Mouse (Mus musculus): ENCODE measurements around the gene Senp6. TPM values are rescaled to one million over a fixed set of nuclear protein-coding genes. Genes with fewer than 3 reads are reported as not detected.
"Not testable (repeated sequence)": the region's sequence is repeated elsewhere in the genome, so short reads cannot be mapped to it uniquely, and the experiment has no call there.

The Senp6 gene
- polyA plus RNA-seq, 1 experiment from 2014 or later, result 53.1 TPM

DNA sequence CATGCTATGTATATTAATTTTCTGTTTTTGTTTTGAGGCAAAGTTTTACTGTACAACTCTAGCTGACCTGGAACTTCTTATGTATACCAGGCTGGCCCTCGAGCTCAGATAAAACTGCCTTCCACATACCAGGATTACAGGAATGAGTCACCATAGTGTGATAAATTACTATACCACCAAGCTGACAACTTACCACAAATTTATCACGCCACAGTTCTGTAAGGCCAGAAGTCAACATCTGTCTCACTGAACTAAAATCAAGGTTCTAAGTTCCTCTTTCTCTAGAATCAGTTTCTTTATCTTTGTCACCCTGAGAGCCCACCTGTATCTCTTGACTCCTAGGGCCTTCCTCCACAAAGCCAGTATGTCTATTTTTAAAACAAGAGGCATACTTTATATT is 9.0 kb upstream of the Senp6 start:
- Histone ChIP-seq H3K27me3 (ENCODE audit: insufficient read depth, poor library complexity, severe bottlenecking) (no peaks in the 10 kb centered on the region), H3K27ac (no peak overlapping the region), H3K9me3 (no peaks in the 10 kb centered on the region), H3K4me3 (no peak overlapping the region), H3K36me3 (no peaks in the 10 kb centered on the region), H3K4me1 (no peaks in the 10 kb centered on the region)
- 69% methylated on average over 2 of the region's 2 CpGs for WGBS
- DNase-seq (ENCODE audit: low spot score), result no peak

DNA sequence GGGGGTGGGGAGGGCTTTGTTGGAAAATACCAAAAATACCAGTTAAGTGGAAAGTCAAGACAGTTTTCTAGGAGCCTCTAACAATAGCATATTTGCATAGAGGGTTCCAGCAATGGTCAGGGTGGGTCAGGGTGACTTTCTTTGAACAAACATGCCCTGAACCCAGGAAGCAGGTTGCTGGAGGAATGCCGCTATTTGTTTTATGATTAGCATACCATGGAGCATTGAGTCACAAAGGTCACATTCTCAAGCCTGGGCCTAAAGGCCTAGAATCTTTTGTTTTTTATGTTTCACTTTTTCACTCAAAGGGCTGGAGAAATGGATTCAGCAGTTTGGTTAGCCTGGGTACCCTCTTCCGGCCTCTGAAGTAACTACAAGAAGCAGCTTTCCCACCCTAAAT is 1.2 kb upstream of the Senp6 start:
- H3K4me3 ChIP-seq; H3K27me3 ChIP-seq (ENCODE audit: insufficient read depth, poor library complexity, severe bottlenecking); H3K36me3 ChIP-seq; DNase-seq (ENCODE audit: low spot score); H3K9me3 ChIP-seq; H3K27ac ChIP-seq; H3K4me1 ChIP-seq: not testable (repeated sequence)
- WGBS, result 90% methylated on average over 2 of the region's 2 CpGs

DNA sequence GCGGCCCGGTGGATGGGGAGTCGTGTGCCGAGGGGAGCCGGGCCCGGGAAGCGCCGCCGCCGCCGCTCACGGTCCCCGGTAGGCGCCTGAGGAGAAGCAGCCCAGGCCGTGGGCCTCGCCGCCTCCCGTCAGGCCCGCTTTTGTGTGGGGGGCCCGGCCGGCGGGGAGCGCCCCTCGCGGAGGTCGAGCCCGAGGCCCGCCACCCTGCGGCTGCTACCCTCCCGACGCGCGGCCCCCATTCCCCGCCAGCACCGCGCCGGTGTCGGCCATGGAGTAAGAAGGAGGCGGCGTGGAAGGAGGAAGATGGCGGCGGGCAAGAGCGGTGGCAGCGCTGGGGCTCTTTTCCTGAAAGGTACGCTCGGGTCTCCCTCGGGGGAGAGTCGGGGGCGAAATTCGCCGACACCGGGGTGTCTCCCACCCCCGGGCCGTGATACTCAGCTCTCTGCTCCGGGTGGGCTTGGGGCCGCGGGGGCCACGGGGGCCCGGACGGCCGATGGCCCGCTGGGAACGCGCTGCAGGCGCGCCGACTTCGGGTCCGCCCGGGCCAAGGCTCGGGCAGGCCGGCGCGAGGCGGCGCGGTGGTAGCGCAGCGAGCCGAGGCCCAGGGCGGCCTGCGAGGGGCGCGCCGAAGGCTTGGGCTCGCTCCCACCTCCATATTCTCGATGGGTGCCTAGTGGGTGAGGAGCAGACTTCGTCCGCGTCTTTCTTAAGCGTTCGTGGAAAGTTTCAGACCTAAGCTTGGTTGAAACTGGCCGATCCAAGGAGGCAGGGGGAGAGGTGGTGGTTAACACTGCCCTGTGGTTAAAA is 721 bp downstream of the Senp6 start:
- Histone ChIP-seq H3K27ac (peak overlapping the region; percentile 99), H3K4me3 (peak overlapping the region; percentile 91), H3K27me3 (ENCODE audit: insufficient read depth, poor library complexity, severe bottlenecking) (no peaks in the 10 kb centered on the region), H3K9me3 (peaks cover 8% of the 10 kb centered on the region; the same call in 1 of the 2 replicates), H3K4me1 (peaks cover 16% of the 10 kb centered on the region), H3K36me3 (no peaks in the 10 kb centered on the region)
- under 1% methylated on average over 93 of the region's 93 CpGs for WGBS
- peak; percentile 88 for DNase-seq (ENCODE audit: low spot score)

DNA sequence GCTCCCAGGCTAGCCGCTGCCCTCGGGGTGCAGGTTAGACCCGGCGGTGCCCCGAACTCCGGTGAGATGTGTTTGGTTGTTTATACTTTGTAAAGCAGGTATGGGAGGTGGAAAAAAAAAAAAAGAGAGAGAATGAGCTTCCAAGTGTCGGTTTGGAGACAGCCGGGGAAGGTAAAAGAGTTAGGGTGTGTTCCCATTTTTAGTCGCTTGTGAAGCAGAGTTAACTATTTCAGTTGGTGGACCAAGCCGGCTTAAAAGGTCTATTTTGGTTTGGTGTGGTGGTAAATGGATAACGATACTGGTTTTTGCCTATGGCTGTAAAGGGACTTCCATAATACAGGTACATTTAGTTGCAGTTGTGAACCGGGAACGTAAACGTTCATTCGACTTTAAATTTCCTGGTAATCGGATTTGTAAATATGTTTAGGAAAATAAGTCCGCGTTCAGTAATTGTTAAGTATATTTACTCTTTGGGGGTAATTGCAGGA is 1.4 kb downstream of the Senp6 start:
- peak overlapping the region; percentile 91 for H3K4me3 ChIP-seq
- under 1% methylated on average over 18 of the region's 18 CpGs for WGBS
- H3K4me1 ChIP-seq, result peaks cover 16% of the 10 kb centered on the region
- no peaks in the 10 kb centered on the region for H3K27me3 ChIP-seq (ENCODE audit: insufficient read depth, poor library complexity, severe bottlenecking)
- peak overlapping the region; percentile 99 for H3K27ac ChIP-seq
- no peak for DNase-seq (ENCODE audit: low spot score)
- no peaks in the 10 kb centered on the region for H3K36me3 ChIP-seq
- peaks cover 8% of the 10 kb centered on the region; the same call in 1 of the 2 replicates for H3K9me3 ChIP-seq

DNA sequence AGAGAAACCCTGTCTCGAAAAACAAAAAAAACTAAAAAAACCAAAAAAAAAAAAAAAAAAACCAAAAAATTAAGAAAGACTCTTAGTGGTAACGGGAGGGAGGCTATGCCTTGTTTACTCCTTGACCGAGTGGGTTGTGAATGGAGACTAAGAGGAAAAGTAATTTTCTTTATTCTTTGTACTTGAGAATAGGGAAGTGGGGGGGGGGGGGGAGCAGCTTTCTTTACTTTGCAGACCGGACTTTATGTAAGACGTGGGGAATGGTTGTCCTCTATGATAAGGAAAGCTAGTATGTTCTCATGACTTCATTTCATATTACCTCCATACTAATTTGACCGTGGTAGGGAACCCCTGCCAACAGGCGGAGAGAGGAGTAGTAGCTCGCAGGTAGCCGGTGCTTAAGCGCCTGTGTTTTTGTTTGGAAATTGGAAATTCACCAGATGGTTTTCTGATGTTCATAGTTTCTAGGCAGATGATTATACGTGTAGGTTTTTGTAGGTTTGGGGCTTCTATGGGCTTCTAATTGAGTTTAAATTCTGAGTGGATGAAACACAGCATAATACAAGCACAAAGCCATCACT is 2.1 kb downstream of the Senp6 start:
- Histone ChIP-seq H3K9me3 (peaks cover 8% of the 10 kb centered on the region; the same call in 1 of the 2 replicates), H3K4me3 (peak overlapping the region; percentile 91), H3K4me1 (peaks cover 16% of the 10 kb centered on the region), H3K36me3 (no peaks in the 10 kb centered on the region), H3K27me3 (ENCODE audit: insufficient read depth, poor library complexity, severe bottlenecking) (no peaks in the 10 kb centered on the region), H3K27ac (peak overlapping the region; percentile 99; the same call in 1 of the 2 replicates)
- WGBS, result 44% methylated on average over 11 of the region's 11 CpGs
- DNase-seq (ENCODE audit: low spot score), result no peak

DNA sequence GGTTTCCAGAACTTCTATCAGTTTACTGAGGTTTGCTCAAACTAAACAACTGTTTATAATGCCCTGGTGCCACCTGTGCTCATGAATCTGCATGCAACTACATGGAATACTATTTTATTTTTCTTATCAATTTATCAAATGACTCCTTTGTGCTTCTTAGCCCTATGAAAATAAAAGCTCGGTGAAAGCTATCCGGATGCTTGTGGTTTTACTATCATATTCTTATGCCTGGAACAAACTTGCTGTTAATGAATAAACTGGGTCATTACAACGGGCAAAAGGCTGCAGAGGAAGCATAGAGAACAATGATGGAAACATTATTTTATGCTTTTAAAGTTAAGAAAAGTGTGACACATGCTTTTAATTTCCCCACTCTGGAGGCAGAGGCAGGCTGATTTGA is 3.3 kb downstream of the Senp6 start:
- Histone ChIP-seq H3K4me1 (peaks cover 23% of the 10 kb centered on the region), H3K27me3 (ENCODE audit: insufficient read depth, poor library complexity, severe bottlenecking) (no peaks in the 10 kb centered on the region), H3K4me3 (no peak overlapping the region), H3K27ac (no peak overlapping the region), H3K9me3 (peaks cover 5% of the 10 kb centered on the region; the same call in 1 of the 2 replicates), H3K36me3 (no peaks in the 10 kb centered on the region)
- DNase-seq (ENCODE audit: low spot score), result no peak
- WGBS, result 91% methylated on average over 3 of the region's 3 CpGs

DNA sequence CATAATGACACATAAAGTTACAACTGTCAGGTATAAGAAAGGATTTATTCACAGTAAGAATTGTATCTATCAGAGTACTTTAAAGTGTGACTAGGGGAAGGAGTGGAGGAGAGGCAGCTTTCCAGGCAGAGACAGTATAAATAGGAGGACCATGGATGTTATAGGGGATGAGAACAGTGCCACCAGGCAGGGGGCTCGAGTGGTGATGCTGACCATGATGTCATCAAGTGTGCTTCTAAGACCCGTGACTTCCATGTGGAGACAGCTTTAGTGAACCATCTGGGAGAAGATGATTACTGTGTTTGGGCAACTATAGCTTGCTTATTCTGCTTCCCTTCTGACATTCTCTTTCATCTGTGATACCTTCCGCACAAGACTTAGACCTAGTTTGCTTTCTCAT is 4.9 kb downstream of the Senp6 start:
- DNase-seq (ENCODE audit: low spot score), result no peak
- H3K27me3 ChIP-seq (ENCODE audit: insufficient read depth, poor library complexity, severe bottlenecking), result no peaks in the 10 kb centered on the region
- no peak overlapping the region for H3K4me3 ChIP-seq
- WGBS, result 53% methylated on average over 3 of the region's 3 CpGs
- H3K9me3 ChIP-seq, result no peaks in the 10 kb centered on the region
- no peak overlapping the region for H3K27ac ChIP-seq
- H3K36me3 ChIP-seq, result no peaks in the 10 kb centered on the region
- H3K4me1 ChIP-seq, result peaks cover 23% of the 10 kb centered on the region

DNA sequence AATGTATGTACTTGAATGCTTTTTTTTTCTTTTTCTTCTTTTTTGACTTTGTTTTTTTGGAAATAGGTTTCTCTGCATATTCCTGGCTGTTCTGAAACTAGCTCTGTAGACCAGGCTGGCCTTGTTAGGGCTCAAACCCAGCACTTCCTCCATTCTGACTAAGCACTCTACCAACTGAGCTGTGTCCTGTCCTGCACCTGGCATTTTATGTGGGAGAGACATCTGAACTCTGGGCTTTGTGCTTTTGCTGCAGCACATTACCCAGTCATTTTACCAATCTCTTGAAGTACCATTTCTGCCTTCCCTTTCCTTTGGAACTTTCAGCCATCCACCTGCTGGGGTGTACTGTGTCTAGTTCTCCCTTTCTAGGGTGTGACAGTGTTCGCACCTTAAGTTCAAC is 7.4 kb downstream of the Senp6 start:
- 86% methylated on average over 1 of the region's 1 CpGs for WGBS
- H3K27ac ChIP-seq, result no peak overlapping the region
- peaks cover 23% of the 10 kb centered on the region for H3K4me1 ChIP-seq
- no peaks in the 10 kb centered on the region for H3K9me3 ChIP-seq
- DNase-seq (ENCODE audit: low spot score), result no peak
- no peak overlapping the region for H3K4me3 ChIP-seq
- H3K36me3 ChIP-seq, result peaks cover under 1% of the 10 kb centered on the region; the same call in 1 of the 2 replicates
- H3K27me3 ChIP-seq (ENCODE audit: insufficient read depth, poor library complexity, severe bottlenecking), result no peaks in the 10 kb centered on the region

DNA sequence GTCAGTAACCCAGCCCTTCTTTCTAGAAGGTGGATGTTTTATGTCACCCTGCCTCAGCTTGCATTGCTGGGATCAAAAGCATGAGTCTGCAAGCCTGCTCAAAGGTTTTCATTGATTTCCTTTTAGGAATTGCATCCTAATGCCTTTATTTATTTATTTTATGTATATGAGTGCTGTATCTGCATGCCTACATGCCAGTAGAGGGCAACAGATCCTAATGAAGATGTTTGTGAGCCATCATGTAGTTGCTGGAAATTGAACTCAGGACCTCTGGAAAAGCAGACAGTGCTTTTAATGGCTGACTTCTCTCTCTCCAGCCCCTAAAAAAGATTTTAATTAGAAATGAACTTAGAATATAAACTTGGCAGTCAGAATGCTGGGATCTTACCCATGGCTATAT is 8.2 kb downstream of the Senp6 start:
- no peaks in the 10 kb centered on the region for H3K27me3 ChIP-seq (ENCODE audit: insufficient read depth, poor library complexity, severe bottlenecking)
- H3K4me3 ChIP-seq, result no peak overlapping the region
- no peak for DNase-seq (ENCODE audit: low spot score)
- H3K4me1 ChIP-seq, result peaks cover 23% of the 10 kb centered on the region
- H3K9me3 ChIP-seq, result no peaks in the 10 kb centered on the region
- no peak overlapping the region for H3K27ac ChIP-seq
- H3K36me3 ChIP-seq, result peaks cover 9% of the 10 kb centered on the region; the same call in 1 of the 2 replicates

DNA sequence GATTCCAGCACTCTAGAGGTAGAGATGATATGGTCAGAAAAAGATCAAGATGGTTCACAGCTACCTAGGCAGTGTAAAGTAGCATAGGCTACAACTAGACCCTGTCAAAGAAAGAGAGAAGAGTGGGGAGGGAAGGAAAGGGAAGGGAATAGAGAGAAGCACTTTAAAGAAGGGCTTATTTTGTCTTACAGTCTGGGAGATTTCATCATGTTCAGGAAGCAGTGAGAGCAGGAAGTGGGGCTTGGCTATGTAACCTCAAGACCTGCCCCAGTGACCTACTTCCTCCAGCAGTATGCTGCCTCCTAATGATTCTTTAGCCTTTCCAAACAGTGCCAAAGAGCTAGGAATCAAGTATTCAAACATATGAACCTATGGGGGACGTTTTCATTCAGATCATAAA is 14.2 kb downstream of the Senp6 start:
- H3K9me3 ChIP-seq, result no peaks in the 10 kb centered on the region
- H3K4me3 ChIP-seq, result no peak overlapping the region
- H3K36me3 ChIP-seq, result peaks cover 12% of the 10 kb centered on the region; the same call in 1 of the 2 replicates
- H3K4me1 ChIP-seq, result peaks cover 17% of the 10 kb centered on the region
- DNase-seq (ENCODE audit: low spot score), result no peak
- H3K27me3 ChIP-seq (ENCODE audit: insufficient read depth, poor library complexity, severe bottlenecking), result no peaks in the 10 kb centered on the region
- H3K27ac ChIP-seq, result no peak overlapping the region
- WGBS, result 95% methylated on average over 1 of the region's 1 CpGs

DNA sequence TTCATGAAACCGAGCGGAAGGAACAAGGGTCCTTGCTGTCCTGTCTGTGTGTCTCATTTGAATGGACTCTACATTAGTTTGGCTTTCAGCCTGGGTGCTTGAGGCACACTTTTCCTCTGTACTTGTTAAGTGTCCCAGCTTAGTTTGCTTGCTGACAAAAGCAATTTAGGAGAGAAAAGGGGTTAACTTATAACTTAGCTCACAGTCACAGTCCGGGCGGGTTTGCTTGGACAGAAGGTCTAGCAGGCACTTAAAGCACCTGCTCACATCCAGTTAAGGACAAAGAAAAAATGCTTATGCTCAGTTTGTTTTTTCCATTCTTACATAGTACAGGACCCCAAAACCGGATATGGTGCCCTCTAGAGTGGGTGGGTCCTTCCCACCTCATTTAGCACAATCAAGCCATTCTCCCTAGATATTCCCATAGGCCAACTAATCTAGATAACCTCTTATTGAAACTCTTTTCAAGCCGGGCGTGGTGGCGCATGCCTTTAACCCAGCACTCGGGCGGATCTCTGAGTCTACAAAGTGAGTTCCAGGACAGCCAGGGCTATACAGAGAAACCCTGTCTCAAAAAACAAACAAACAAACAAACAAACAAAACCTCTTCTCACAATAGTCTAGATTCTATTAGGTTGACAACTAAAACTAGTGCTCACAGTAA is 17.9 kb downstream of the Senp6 start:
- WGBS, result 73% methylated on average over 10 of the region's 10 CpGs
- H3K4me1 ChIP-seq, result peaks cover 17% of the 10 kb centered on the region
- no peaks in the 10 kb centered on the region for H3K9me3 ChIP-seq
- H3K4me3 ChIP-seq, result no peak overlapping the region
- peaks cover 7% of the 10 kb centered on the region; the same call in 1 of the 2 replicates for H3K36me3 ChIP-seq
- 0 out of 2 replicates have a peak overlapping the region, but pooled peaks have one; percentile 0 for H3K27ac ChIP-seq
- no peak for DNase-seq (ENCODE audit: low spot score)
- no peaks in the 10 kb centered on the region for H3K27me3 ChIP-seq (ENCODE audit: insufficient read depth, poor library complexity, severe bottlenecking)

DNA sequence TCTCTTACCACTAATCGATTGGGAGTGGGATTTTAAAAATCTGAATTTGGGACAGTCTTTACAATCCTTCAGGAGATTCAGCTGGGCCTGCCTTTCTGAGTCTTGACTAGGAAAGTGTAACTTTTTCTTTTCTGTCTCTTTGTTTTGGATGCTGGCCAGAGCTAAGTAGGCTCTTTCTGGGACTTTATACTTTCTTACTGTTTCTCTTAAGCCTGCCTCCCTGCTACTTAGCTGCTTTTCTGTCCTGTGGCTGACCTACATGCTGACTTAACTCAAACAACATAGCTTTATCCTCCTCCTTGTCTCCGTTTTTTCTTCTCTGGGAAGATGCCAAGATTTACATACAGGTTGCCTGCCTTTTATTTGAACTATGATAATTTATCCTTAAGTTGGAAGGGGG is 19.0 kb downstream of the Senp6 start:
- 71% methylated on average over 2 of the region's 2 CpGs for WGBS
- Histone ChIP-seq H3K9me3 (no peaks in the 10 kb centered on the region), H3K4me3 (no peak overlapping the region), H3K36me3 (peaks cover 2% of the 10 kb centered on the region; the same call in 1 of the 2 replicates), H3K4me1 (peaks cover 23% of the 10 kb centered on the region), H3K27ac (no peak overlapping the region), H3K27me3 (ENCODE audit: insufficient read depth, poor library complexity, severe bottlenecking) (no peaks in the 10 kb centered on the region)
- no peak for DNase-seq (ENCODE audit: low spot score)

Measured in heart, embryonic 10.5 days (tissue).